Mouse (Mus musculus): Measurements from ENCODE around the gene Npas1.

- TF ChIP-seq CTCF (IDR thresholded peaks at IDR 0.05; ENCODE audit: low read depth) (no peak), EP300 (optimal IDR thresholded peaks at IDR 0.05) (no peak)
Observed at GRCm38 (mm10) chr7:16417141-16417771, 60.3 kb downstream of the Npas1 start.

Measured in stomach, postnatal 0 days (tissue).